Mouse (Mus musculus) lung, embryonic 15.5 days (tissue): ENCODE measurements around the gene A930033H14Rik. TPM values are rescaled to one million over a fixed set of nuclear protein-coding genes. Genes with fewer than 3 reads are reported as not detected.

Experiments used
- ATAC-seq: fragments of 200-750 bp; cut with Nextera tagmentation; 2 replicates; pipeline ENCODE4 v1.8.0; 2017; ENCODE audit warnings: moderate number of reproducible peaks, borderline replicate concordance; ENCODE audit not compliant: low FRiP score, low TSS enrichment; ENCODE audit errors: extremely low read depth
- H3K27ac ChIP-seq: fragments of 300-500 bp; sonication (generic); 2 replicates; pipeline ENCODE4 v1.5.1; 2015; ENCODE audit warnings: moderate library complexity, mild to moderate bottlenecking, inconsistent platforms
- H3K27me3 ChIP-seq: fragments of 300-500 bp; sonication (generic); 2 replicates; pipeline ENCODE4 v1.6.1; 2015; ENCODE audit warnings: inconsistent platforms
- H3K36me3 ChIP-seq: fragments of 300-500 bp; sonication (generic); 2 replicates; pipeline ENCODE4 v1.6.1; 2015; ENCODE audit warnings: inconsistent platforms
- H3K4me1 ChIP-seq: fragments of 300-500 bp; sonication (generic); 2 replicates; pipeline ENCODE4 v1.6.1; 2015; ENCODE audit warnings: inconsistent platforms
- H3K4me2 ChIP-seq: fragments of 300-500 bp; sonication (generic); 2 replicates; pipeline ENCODE4 v1.6.1; 2015; ENCODE audit warnings: inconsistent platforms, mild to moderate bottlenecking, moderate library complexity
- H3K4me3 ChIP-seq: fragments of 300-500 bp; sonication (generic); 2 replicates; pipeline ENCODE4 v1.5.1; 2015; ENCODE audit warnings: mild to moderate bottlenecking, inconsistent platforms
- H3K9ac ChIP-seq: fragments of 300-500 bp; sonication (generic); 2 replicates; pipeline ENCODE4 v1.6.1; 2015; ENCODE audit warnings: inconsistent platforms
- H3K9me3 ChIP-seq: fragments of 300-500 bp; sonication (generic); 2 replicates; pipeline ENCODE4 v1.6.1; 2016; ENCODE audit warnings: inconsistent platforms
- WGBS: fragments of 180-500 bp; shearing (Covaris S2); methylation state at CpG from one replicate; pipeline ENCODE4 v1.1.7; 2015; 5-methylcytosine and 5-hydroxymethylcytosine counted together
- polyA plus RNA-seq: library from polyadenylated mRNA; unstranded; fragments of >200 nt; fragmentation: Nextera tagmentation; extraction: Ambion mirVana; gene quantifications from 2 replicates; pipeline ENCODE4 v1.2.1, GENCODE M21; 2015

The A930033H14Rik gene
- polyA plus RNA-seq, 1 experiment from 2014 or later: 1.3 TPM

DNA sequence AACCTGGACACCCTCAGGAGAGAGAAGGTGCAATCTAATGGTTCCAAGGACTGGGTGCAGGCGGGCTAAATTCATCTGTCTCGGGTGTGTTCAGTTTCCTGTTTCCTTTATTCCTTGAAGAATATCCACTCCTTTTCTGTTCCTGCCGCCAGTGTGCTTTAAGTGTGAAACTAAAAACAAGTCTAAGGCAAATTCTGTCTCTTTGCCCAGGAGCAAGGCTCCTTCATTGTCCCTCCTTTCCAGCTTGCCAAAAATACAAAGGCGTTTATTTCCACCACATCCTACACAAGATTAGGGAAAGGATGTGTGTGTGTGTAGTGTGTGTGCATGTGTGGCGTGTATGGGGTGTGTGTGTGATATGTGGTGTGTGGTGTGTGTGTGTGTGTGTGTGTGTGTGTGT, 50.3 kb downstream of the A930033H14Rik start:
- Histone ChIP-seq H3K27ac (no peak overlapping the region), H3K36me3 (no peaks in the 10 kb centered on the region)
- 68% methylated on average over 5 of the region's 5 CpGs for WGBS

DNA sequence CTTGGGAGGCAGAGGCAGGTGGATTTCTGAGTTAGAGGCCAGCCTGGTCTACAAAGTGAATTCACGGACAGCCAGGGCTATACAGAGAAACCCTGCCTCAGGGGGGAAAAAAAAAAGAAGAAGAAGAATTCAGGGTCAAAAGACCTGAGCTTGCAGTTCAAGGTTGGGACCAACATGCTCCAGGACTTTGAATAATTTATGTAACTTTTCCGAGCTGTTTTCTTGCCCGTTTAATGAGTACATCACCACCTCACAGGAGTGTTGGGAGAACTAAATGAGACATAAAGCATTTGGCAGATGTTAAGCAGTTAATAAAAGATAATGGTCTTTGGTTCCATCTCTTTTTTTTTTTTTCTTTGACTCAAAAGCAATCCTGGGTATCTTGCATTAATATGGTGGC, 51.4 kb downstream of the A930033H14Rik start:
- 70% methylated on average over 3 of the region's 3 CpGs for WGBS
- Histone ChIP-seq H3K27ac (no peak overlapping the region), H3K27me3 (no peaks in the 10 kb centered on the region), H3K4me2 (no peak overlapping the region), H3K4me1 (peaks cover 5% of the 10 kb centered on the region; the same call in 1 of the 2 replicates), H3K9ac (no peak overlapping the region), H3K4me3 (no peak overlapping the region), H3K9me3 (no peaks in the 10 kb centered on the region), H3K36me3 (no peaks in the 10 kb centered on the region)
- ATAC-seq: no peak

More for the DNA sequence above, 50.3 kb downstream of the A930033H14Rik start:
- Histone ChIP-seq H3K4me2 (no peak overlapping the region), H3K4me3 (no peak overlapping the region), H3K4me1 (peaks cover 5% of the 10 kb centered on the region; the same call in 1 of the 2 replicates), H3K27me3 (no peaks in the 10 kb centered on the region), H3K9ac (no peak overlapping the region), H3K9me3 (no peaks in the 10 kb centered on the region)
- no peak for ATAC-seq

GRCm38 (mm10) chr10:69160877-69161276, 52.0 kb downstream of the A930033H14Rik start:
- no peaks in the 10 kb centered on the region for H3K36me3 ChIP-seq
- H3K4me1 ChIP-seq: 0 out of 2 replicates have a peak, but pooled peaks cover 3% of the 10 kb centered on the region
- no peak overlapping the region for H3K27ac ChIP-seq
- no peaks in the 10 kb centered on the region for H3K9me3 ChIP-seq
- H3K27me3 ChIP-seq: no peaks in the 10 kb centered on the region
- H3K4me3 ChIP-seq: no peak overlapping the region
- WGBS: 88% methylated on average over 2 of the region's 2 CpGs
- no peak for ATAC-seq
- no peak overlapping the region for H3K4me2 ChIP-seq
- H3K9ac ChIP-seq: no peak overlapping the region

Other genes starting within 250 kb of the A930033H14Rik start
- gene Rhobtb1, start 61.7 kb downstream of the A930033H14Rik start, polyA plus RNA-seq: 15.7 and 16.8 TPM in 2 replicates
- 634 and 641 TPM in 2 replicates for gene Cdk1, start 139.8 kb upstream of the A930033H14Rik start, polyA plus RNA-seq
- 16.5 and 18.0 TPM in 2 replicates for gene Ank3, start 185.7 kb upstream of the A930033H14Rik start, polyA plus RNA-seq